Mouse (Mus musculus) bone marrow, adult 2 months (tissue): Measurements from ENCODE around the gene Cdkn1a.

Experiments
- CTCF ChIP-seq: fragments of 200-500 bp; IDR thresholded peaks from 2 replicates; pipeline ENCODE4 v1.5.1; 2011; ENCODE audit warnings: low read length, control low read depth; ENCODE audit not compliant: control insufficient read depth, insufficient read depth
- POLR2A ChIP-seq: fragments of 200-500 bp; IDR thresholded peaks from 2 replicates; pipeline ENCODE4 v1.6.1; 2011; ENCODE audit warnings: low read depth, mild to moderate bottlenecking, control low read depth, low read length, borderline replicate concordance; ENCODE audit not compliant: control insufficient read depth

DNA sequence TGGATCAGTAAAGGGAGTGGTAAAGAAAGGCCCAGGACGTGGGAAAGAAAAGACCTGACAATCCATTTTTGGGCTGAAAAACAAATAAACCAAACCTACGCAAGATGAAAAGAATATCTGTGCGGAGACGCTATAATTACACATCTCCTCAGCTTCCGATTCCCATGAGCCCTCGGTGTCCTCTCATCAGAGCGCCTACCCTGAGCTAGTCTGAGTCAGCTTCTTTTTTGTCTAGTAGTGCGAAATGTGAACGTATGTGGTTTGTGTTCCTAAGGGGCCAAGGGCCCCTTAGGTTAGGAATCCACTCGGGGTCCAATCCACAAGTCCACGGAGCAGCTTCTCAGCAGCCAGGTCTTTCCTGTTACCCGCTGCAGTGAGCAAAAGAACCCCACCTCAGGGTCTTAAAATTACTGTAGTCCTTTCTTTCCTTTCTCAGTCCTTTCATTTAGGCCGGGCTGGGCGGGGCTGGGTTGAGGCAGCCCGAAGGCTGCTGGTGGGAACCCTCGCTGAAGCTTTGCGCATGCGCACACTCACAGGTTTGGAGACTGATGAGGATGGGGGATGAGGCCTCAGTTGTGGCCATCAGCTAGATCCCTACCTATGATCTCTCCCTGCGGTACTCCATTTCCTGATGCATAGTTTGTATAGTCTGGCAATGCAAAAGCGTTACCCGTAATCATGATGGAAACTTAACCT lies 25.4 kb upstream of the Cdkn1a start:
- TF ChIP-seq CTCF (no peak), POLR2A (no peak)
